Mouse (Mus musculus) kidney, postnatal 25 days (tissue): Measurements from ENCODE around the gene Gm28635.
A peak's percentile ranks its signal among the peaks of the same experiment; 100 is the strongest.

Source experiments
- DNase-seq, 2 experiments: peaks; one replicate each; pipeline ENCODE4 v3.0.0; 2021; ENCODE audit warnings: mixed read lengths in 2 of 2

The Gm28635 gene

DNA sequence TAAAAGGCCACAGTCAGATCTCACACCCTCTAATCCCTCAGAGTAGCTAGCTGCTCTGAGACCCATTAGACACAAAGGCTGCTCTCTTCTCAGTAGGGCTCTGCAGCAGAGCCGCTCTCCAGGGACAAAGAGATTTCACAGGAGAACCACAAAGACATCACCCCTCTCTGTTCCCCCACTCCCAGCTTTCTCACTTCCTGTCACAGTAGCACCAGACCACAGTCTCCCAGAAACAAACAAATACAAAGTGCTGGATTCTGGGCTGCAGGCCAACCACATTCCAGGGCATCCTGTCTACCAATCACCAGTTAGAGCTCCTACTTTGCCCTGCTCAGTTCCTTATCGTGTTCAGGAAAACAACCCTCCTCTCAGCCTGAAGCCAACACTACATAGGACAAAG lies 42.2 kb downstream of the Gm28635 start:
- DNase-seq = peak; percentile 97

DNA sequence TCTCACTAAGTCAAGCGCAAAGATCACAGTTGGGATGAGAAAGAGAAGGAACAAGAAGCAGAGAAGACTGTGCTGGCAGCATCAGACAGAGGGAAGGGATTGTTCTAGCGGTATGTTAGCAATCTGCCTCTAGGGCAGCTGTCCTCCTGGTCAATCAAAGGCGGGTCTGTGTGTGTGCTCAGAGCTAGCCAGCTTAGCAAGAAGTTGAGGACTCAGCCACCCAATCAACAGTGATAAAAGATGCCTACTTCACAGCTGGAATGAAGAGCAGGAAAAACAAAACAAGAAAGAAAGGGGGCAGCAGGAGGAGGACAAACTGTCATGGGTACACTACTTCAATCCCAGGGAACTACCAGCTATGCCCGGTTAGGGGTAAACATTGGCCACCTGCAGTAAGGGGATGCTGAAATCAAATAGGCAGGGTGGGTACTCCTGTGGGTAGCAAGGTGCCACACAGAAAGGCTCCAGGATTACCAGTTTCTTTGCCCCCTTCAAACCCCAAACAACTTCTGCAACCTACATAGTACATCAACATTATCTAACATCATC lies 42.8 kb downstream of the Gm28635 start:
- DNase-seq = no peak

DNA sequence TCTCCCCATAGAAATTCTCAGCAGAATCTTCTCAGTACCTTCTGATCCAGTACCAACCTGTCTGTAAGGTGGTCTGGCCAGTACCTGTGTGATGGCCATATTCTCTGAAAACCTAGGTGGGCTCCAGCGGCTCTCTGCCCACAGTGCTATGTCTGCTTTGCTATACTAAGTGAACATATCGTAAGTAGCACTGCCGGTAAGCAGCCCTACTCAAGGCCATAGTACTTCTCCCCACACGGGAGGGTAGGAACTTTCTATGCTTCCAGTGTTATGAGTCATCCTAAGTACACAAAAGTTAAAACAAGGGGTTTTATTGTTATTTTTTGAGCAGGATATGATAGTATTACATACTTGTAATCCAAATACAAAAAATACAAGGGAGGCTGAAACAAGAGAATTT lies 43.8 kb downstream of the Gm28635 start:
- no peak for DNase-seq

DNA sequence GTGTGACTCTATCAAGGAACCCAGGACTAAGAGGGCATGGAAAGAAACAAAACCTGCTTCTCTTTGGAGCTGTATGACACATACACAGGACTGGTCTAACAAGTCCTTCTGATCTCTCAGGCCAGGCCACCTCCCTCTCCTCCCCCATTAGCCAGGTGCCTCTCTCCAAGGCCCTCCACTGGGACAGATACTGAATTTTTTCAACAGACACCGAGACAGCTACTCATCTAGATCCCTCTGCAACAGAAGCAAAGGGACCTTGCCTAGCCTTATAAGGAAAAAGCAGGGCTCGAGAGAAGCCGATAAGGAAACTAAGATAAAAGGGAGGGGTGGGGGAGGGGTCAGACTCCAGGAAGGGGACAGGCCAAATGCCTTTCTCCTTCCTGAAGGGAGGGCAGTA lies 44.8 kb downstream of the Gm28635 start:
- peak in 1 of 2 experiments; percentile 59 for DNase-seq

DNA sequence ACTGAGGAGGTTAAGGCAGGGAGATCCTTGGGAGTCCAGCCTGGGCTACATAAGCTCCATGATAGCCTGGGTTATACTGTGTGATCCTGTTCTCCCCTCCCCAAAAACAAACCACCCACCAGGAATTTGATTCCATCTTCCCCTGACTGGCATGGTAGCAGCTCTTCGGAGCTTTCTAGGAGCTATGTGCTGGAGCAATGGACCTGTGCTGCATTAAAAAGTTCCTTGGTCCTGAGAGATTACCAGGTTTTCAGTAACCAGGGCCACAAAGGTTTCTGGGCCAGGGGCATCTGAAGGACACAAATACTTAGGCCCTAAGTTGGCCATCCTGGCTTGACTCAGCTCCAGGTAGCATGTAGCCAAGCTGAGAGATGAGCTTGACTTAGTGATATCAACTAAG lies 45.8 kb downstream of the Gm28635 start:
- DNase-seq = no peak

DNA sequence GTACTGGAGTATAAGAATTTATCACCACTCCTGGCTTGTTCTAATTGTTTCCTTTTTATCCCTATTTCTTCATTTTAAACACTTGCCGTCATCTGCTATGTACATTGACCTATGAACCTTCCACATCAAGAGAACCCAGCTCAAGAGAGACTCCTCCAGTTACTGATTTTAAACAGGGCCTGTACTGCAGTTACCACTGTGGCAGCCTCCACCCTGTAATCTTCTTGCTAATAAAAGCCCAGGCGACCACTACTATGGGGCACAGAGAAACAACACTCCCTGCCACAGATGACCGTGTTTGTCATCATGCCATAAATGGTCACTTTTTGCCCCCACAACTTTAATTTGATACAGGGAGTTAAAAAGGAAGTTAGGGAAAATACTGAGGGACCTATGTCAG lies 50.8 kb downstream of the Gm28635 start:
- DNase-seq = no peak

DNA sequence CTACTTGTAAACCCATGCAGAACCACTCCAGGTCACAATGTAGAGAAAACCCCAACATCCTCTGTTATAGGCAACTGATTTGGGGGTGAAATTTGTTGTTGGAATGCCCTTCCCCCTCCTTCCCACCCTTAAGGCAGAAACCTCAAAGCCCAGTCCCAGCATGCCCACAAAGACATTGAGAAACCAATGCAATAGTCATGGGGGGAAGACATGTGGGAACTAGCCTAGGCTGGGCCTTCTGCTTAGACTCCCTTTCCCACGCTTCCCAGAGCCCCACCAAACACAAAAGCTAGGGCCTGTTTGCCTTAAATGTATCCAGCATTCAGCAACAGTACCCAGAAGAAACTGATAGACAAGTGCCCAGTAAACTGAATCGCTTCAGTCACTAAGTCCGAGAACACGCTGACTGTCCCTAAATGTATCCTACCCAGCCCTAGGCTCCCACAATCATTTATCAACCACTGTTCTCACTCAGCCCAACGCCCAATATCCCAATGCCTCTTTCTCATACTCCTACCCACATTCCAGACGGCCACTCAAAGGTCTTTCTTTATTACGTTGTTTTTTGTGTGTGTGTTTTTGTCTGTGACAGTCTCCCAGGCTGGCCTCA lies 51.4 kb downstream of the Gm28635 start:
- no peak for DNase-seq

DNA sequence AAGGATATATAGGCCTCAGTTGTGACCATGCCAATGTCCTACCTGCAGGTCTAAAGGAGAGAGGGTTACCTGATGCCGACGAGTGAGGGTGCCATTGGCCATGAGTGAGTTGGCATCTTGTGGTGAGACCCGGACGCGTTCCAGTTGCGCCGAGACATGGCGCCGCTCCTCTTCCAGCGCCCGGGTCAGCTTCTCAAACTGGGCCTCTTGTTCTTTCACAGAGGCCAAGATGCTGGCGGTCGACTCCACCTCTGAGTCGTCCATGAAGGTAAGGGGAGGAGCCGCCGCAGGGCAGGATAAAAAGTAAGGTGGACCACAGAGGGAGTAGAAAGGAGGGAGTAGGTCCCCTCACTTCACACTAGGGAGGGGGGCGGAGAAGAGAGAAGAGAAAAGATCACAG lies 53.6 kb downstream of the Gm28635 start:
- peak in 1 of 2 experiments; percentile 48 for DNase-seq

DNA sequence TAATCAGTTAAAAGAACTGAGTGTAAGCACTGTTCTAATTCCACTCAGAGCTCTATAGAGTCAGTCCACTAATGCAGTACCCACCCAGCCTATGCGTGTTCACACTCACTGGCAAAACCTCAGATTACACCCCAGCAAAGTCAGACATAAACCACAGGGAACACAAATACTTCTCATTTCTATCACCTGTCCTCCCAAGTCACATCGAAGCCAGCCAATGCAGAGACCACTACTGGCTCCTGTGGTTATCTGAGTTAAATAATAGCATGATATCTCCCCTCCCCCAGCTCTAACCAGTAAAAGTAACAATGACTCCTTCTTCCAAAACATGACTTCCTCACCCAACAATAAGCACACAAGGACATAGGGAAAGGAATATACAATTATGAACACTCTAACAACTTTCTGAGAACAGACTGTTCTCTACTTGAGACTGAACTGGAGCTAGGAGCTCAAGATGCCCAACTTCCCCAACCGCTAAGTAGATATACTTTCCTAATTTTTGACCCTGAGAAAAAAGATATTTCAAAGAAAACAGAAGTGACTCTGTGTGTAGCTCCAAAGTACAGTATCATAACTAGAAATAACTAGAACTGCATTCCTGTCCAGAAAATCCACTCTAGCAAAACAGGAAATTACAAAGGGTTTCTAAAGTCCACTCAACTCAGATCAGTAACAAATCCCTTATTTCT lies 54.3 kb downstream of the Gm28635 start:
- no peak for DNase-seq

DNA sequence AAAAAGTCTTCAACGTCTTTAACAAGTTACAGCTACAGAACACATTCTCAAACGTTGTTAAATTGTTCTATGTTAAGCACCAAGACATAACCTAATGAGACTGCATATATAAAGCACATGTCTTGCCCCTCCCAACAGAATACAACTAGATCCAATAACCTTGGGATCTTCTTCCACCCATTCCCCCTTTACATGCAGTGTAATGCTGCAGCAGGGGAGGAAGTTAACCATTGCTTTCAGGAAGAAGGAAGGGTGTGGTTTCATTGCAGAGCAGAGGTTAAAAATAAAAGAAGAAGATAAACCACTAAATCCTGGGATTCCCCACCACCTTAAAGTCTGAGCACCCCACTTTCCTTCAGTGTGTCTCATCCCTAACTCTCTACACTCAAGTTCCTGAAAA lies 55.2 kb downstream of the Gm28635 start:
- DNase-seq = no peak

DNA sequence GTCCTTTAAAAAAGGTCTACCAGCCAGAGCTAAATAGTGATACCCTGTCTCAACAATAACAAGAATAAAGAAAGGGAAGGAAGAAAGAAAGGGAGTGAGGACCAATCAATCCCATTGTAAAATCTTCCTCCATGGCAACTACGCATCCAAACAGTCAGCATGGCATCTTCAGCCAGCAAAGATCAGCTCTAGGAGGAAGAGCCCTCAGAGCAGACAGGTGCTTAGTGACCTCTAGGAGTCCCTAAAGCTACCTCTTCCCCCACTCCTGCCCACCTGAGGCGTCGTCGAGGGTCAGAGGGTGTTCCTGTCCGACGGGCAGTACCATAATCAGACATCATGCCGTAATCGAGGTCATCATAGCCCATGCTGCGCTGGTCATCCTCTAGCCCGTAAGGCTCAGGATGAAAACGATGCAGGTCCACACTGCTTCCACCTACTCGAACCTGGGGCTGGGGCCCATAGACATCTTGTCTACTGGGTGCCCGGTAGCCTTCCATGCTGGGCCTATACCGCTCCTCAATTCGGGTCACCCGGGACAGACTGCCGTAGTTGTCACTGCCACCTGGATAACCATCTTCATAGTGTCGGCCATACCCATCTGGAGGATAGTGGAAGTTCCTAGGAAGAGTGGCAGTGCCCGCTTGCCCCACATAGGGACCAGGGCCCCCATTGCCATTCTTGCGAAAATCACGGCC lies 58.0 kb downstream of the Gm28635 start:
- peak in 1 of 2 experiments; percentile 40 for DNase-seq

DNA sequence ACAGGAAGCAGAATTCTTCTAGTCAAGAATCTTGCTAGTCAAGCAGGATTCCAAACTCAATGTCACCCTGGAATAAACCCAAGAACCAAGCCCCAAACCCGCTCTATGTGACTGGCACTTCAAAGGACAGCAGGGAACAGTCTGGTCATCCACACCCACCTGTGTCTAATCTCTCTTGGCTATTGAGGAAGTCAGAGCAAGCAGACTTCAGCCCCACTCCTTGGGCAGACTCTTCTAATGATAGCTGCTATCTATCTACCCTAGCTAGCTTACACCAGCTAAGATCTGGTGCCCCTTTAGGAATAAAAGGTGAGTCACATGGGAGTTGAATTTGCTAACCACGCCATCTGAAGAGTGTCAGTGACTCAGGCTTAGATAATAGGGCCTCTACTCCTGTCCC lies 58.9 kb downstream of the Gm28635 start:
- peak; percentile 39 to 48 for DNase-seq

DNA sequence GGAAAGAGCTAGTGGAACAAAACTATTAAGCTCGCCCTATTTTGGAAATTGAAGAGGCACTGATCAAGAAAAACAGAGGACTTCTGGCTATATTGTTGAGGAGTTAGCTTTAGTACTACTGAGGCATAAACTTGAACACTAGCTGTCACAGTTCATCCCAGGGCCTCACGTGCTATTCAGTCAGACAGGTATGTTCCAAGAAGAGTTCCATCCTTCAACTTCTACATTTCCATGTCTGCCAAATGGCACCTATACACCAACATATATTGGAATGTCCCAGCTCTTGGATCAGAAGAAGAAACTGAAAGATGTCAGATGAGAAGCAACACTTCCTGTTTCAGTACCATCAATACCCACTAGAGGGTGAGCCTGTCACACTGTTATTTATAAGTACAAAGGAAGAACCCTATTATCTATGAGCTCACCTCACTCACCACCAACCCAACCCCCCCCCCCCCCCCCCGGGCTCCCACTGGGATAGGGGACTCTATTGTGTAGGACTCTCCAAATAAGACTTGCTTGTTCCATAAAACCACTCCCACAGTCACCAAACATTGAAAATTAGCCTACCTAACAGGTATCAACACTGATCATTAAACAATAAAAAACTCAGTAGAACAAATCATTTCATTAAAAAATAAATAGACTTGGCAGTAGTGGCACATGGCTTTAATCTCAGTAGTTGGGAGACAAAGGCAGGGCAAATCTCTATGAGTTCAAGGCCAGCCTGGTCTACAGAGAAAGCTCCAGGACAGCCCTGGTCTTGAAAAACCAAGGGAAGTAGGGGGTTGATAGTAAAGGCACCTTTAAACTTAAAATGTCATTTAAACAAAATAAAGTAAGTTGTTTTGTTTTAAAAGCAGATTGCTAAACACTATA lies 60.0 kb downstream of the Gm28635 start:
- DNase-seq = peak in 1 of 2 experiments; percentile 74

DNA sequence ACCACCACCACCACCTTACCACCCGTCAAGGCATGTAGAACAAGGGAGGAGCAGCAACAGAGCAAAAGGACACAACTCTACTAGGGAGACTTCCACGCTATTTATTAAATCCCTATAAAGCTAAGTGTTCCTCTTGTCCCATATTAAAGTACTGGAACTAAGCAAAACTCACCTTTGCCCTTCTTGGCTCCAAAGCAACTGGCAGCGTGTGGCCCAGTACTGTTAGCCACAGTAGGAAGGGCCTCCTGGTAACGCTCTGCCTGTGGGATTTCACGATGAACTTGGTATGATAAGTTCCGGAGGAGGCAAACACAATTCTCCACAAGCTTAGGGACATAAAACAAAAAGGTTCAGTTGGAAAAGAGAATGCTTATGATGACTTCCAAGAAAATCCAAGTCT lies 65.1 kb downstream of the Gm28635 start:
- peak; percentile 41 to 63 for DNase-seq

DNA sequence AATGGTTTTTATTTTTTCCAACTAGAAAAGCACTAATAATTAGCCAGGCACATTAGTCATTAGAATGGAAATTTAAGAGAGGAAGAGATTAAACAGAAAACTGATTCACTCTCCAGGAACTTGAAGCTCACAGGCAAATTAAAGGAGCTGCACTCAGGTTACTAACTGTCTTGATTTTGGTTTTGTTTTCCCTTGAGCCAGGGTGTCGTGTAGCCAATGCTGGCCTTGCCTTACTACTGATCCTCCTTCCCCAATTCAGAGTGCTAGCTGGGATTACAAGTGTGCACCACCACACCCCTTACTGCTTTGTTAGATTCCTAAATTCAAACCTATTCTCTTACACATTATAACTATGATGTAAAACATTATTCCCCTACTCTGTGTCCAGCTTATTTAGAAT lies 70.0 kb downstream of the Gm28635 start:
- DNase-seq = no peak

DNA sequence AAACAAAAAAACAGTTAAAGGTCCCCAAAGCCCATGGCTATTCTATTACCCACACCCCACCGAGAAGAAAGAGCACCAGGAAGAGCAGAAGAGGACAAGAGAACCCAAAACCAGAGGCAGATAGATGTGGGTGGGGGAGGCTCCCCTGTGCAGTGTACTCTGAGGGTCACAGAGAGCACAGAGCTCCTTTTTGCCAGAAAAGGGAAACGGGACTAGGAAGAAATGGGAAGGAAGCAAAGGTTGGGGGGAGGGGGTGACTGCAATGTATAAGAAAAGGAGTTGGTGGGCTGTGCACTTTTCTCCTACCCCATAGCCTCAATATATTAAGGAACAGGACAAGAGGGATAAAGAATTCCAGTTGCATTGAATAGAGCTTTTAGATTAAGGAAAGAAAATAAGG lies 76.9 kb downstream of the Gm28635 start:
- no peak for DNase-seq

DNA sequence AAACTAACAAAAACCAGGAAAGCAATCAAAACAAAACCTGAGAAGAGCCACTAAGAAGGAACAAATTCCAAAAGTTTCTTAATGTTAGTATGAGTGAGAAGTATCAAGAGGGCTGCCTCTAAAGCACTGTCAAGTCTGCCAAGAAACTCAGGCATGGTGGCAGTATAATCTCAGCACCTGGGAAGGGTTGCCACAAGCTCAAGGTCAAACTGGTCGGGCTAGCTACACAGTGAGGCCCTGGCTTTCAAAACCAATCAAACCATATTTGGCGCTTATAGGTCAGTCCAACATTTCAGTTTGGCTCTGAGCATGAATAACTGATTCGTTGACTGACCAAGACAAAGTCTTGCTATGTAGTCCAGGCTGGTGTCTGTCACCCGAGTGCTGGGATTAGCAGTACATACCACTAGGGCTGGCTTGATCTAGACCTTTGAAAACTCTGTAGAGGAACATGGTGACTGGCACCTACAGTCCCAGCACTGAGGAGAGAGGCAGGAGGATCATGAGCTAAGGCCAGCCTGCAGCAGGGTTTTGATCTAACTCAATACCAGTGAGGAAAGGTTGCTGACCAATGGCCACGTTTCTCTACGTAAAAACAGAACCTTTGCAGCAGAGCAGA lies 78.5 kb downstream of the Gm28635 start:
- no peak for DNase-seq

DNA sequence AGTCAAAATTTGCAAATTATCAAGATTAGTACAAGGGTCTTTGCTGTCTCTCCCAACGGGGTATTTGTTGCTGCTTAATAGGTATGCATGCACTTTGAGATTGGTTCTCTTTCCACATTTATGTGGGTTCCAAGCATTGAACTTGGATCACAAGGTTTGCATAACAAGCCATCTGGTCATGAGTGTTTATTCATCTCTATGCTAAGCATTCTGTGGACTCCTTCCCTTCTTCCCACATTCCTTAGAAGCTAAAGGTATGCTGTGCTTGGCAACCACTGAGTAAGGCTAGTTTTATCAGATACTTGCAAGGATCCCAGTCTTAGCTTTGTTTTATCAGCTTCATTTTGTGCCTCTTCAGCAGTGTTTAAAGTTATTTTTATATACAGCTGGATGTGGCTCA lies 80.7 kb downstream of the Gm28635 start:
- DNase-seq = no peak

DNA sequence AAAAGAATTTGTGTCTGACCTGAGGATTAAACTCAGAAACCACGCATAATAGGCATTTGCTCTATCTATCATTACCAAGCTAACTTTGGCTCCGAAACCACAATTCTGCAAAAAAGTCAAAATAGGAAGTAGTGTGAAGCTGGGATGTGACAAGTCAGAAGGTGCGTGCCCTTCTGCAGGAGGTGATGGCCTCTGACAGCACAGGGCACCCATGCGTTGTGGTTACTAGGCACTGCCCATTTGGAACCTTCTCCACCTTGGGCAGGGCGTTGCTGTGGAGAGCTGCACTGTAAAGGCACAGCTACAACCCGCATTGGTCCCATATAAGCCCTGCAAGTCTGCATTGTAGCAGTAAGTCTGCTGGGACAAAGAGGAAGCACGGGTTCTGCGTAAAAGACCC lies 85.0 kb downstream of the Gm28635 start:
- DNase-seq = no peak

DNA sequence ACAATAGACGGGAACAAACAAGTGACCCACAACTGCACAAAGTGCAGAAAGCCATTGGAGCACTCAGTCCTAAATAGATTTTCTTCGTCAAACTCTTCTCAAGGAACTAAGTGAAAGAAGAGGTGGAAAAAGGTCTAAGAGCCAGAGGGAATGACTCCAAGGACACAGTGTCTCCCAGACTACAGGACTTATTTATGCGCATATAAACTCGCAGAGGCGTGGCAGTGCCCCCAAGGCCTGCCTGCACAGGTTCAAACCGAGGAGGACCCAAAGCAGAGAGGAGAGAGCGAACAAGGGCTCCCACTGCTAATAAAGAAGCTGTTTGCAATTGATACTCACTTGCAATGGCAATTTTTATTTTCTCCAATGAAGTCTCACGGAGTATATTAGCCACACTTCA lies 92.1 kb downstream of the Gm28635 start:
- no peak for DNase-seq

DNA sequence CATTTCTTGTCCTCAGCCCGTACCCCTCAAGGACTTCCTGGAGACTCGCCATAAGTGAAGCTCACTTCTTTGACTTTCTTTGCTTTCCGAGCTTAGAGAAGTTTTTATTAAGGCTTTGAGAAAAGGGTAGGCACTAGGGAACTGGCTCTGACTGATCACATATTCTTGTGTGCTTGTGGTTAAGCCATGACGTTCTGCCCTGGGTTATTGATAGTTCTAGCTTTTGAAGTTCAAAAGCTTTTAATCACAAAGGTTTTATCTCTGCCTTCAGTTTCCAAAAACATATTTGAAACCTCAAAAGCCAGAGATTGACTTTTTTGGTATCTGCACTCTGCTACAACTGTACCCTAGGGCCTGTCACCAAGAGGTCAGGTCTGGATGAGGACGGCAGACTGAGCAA lies 95.6 kb downstream of the Gm28635 start:
- no peak for DNase-seq

DNA sequence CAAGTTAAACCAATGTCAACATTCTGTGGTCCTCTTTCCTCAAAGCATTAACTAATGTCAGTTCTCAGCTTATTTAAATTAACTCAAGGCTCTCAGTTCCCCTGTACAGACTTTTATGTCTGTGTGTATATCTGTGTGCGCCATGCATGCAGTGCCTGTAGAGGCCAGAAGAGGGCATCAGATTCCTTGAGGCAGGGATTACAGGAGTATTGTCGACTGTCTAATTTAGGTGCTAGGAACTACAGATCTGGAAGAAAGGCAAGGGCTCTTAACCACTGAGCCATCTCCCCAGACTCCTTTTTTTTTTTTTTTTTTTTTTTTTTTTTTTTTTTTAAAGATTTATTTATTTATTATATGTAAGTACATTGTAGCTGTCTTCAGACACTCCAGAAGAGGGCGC lies 96.6 kb downstream of the Gm28635 start:
- DNase-seq = peak in 1 of 2 experiments; percentile 26
